Mouse (Mus musculus) naive thymus-derived CD4-positive, alpha-beta T cell, adult 2 months (primary cell): ENCODE measurements around the gene Myo3b.

Source experiments
- DNase-seq: peaks from one replicate; pipeline ENCODE4 v3.0.0-alpha.2; 2011; ENCODE audit warnings: low read depth

Gene Myo3b

DNA sequence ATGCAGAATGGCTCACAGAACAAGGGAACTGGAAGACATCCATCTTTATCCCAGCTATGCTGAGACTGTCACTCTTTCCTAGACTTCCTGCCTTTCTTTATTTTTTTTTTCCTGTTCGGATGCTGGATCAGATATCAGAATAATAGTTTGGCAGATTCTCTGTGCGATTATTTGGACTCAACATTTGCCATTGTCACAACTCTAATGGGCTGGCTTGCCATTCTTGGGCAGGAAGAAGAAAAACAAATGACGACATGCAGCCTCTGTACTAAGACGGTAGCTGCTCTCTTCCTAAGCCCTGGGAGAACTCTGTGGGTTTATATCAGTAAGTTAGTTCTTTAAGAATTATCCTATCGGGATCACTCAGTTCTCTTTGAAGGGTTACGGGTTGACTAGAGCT is 89.7 kb downstream of the Myo3b start:
- no peak for DNase-seq

GRCm38 (mm10) chr2:70129566-70129965 is 90.6 kb downstream of the Myo3b start:
- no peak for DNase-seq

- no peak for DNase-seq
These were observed 94.4 kb downstream of the Myo3b start for GRCm38 (mm10) chr2:70133281-70133680.

- no peak for DNase-seq
These were observed 98.5 kb downstream of the Myo3b start for GRCm38 (mm10) chr2:70137226-70137998.

DNA sequence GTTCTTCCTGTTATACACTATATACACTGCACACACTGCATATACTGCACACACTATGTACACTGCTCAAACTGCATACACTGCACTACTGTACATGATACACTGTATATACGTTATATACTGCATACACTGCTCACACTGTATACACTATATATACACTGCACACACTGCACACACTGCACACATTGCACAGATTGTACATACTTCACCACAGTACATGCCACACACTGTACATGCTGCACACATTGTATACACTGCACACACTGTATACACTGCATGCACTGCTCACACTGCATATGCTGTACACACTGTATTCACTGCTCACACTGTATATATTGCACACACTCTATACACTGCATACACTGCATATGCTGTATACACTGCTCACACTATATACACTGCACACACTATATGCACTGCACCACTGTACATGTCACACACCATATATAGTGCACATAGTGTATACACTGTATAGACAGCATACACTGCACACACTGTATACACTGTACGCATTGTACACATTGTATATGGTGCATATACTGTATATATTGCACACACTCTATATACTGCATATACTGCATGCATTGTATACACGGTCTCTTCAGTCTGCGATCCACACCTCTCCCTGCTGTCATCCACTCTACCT is 104.7 kb downstream of the Myo3b start:
- DNase-seq = no peak

- peak; percentile 12 for DNase-seq
These were observed 108.2 kb downstream of the Myo3b start for GRCm38 (mm10) chr2:70146993-70147581.

DNA sequence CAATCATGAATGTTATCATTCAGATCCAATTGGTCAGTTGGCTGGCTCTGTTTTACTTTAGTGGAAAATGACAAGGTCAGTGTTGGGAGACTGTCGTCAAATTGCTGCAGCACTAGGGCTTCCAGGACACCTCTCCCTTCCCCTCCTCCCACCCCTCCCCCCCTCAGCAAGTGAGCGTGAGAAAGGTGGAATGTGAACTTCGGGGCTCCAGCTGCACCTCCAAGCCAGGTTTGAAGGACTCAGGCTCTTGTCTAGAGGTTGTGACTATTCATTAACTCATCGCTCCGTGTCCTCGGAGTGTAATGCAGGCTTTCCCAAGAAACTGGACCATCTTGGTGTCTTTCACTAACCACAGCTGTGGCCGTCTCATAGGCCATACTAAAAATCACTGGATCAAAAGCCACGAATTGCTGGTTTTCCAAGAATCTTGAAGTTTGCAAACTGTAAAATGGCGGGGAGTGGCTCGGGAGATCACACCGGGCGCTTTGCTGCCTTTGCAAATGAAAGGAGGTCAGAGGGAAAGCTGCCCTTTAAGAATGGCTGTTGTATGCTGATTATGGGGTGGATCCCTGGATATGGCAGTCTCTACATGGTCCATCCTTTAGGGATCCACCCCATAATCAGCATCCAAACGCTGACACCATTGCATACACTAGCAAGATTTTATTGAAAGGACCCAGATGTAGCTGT is 110.0 kb downstream of the Myo3b start:
- no peak for DNase-seq

GRCm38 (mm10) chr2:70150399-70151035 is 111.6 kb downstream of the Myo3b start:
- DNase-seq = no peak

GRCm38 (mm10) chr2:70151930-70152329 is 113.0 kb downstream of the Myo3b start:
- no peak for DNase-seq

DNA sequence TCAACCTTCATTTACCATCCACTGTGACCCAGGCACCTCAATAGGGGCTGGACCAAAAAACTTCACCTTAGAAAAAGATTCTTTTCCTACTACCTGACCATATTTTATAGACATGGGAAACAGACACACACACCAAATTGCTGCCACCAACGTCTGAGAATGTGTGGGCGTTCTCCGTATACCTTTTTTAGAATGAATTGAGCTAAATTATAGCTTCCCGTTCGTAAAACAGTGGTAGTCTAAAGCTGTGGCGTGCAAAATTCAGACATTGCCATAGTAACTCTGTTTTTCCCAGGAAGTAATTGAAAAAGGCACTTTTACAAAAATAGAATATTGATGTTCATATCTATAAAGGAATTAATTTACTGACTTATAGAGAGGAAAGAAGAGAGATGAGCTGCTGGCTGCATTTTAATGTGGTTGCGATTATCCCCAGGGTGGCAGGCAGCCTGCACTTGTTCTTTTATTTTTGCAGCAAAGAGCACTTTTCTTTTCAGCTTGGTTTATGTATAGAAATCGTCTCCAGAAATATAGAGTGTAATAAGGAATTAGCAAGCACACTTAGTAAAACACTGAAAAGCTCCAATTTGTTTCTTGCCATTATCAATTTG is 116.4 kb downstream of the Myo3b start:
- no peak for DNase-seq

DNA sequence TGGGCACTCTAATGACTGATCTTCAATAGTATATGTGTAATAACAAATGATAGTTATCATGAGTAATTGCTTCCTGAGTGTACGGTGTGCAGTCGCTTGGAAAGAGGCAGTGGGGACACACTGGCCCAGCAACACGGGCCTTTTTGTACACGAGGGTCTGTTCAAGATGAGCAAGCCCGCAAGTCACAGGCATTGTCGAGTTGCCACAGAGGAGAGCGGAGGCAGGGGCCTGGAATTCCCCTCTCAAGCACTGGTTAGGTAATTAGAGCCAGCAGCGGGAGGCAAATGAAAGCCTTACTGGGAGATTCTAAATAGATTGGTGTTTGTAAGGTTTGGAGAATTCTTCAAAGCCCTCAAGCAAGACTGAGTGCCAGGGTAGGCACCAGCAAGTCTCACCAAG is 120.6 kb downstream of the Myo3b start:
- DNase-seq = no peak

- DNase-seq = no peak
These were observed 127.3 kb downstream of the Myo3b start for GRCm38 (mm10) chr2:70166231-70166630.

DNA sequence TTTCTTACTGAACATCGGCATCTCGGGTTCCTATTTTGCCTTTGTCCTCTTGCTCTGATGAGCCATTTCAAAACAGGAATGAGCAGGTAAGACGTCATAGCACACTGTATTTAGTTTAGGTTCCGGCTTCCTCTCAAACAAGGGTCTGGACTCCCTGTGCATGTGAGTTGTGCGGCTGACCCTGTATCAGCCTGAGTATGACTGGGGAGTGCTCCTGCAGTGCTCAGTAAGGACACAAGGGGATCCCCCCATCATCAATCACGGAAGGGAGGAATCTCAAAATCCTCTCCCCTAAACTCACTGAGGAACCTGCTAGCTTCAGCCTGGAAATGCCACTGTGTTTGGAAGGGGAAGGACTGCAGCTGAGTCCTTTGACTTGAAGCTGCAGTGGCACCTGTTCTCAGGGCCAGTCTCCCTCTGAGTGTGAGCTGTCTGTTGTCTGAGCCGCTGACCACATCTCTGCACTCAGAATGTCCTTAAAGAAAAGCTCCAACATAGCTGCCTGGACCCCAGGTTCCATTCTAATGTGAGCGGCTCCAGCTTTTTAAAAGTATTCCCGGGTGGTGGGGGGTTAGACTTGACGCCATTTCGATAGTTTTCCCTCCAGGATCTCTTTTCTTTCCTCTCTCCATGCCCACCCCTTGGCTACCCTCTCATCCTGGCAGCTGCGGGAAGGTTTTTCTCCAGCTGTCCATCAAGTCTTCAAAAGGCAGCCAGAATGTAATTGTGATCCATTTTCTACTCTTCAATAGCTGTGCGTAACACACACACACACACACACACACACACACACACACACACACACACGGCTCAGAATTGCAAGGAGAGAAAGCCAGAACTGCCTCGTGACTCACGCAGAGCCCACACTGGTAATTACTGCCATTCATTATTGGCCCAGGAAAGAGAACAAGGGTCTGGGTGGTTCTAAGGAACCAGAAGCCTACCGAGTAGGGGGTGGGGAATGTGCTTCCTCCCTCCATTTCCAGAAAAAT is 129.3 kb downstream of the Myo3b start:
- no peak for DNase-seq

- no peak for DNase-seq
These were observed 131.5 kb downstream of the Myo3b start for GRCm38 (mm10) chr2:70170469-70170868.

GRCm38 (mm10) chr2:70176823-70177708 is 138.1 kb downstream of the Myo3b start:
- no peak for DNase-seq

DNA sequence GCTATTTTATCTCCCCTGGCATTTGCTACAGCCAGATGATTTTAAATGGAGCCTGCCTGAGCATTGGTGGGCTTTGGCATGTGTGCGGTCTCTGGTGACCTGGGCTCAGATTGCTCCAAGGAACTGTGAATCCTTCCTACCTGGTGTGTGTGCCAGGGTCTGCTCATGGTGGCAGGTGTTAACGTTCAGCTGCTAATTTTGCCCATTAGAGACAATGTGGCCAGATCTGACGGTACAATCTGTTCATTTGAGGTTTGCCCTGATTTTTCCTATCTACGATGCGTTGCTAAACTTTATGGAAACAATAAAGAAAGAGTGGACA is 138.7 kb downstream of the Myo3b start:
- no peak for DNase-seq

DNA sequence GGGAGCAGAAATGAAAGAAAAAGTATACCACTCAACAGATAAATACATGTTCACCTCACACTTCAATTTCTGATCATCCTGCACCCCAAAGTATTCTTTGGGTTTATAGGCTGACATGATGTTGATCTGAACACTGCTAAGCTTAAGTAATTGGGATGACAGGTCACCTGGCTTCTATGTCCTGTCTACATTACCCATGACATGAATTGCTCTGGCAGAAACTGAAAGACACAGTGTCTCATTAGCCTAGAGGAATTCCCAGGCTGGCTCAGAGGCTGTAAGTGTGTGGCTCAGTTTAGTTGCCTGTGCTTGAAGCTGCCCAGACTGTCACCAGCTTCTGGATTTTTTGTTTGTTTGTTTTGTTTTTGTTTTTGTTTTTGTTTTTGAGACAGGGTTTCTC is 139.3 kb downstream of the Myo3b start:
- no peak for DNase-seq

GRCm38 (mm10) chr2:70182150-70182670 is 143.3 kb downstream of the Myo3b start:
- DNase-seq = no peak

- DNase-seq = no peak
These were observed 148.1 kb downstream of the Myo3b start for GRCm38 (mm10) chr2:70187040-70187439.
